Mouse (Mus musculus) MEL (cell line): ENCODE results near the gene 1700123O20Rik. TPM values are rescaled to one million over a fixed set of nuclear protein-coding genes. Genes with fewer than 3 reads are reported as not detected.

Experiments
- DNase-seq: peaks from one replicate; pipeline ENCODE4 v3.0.0; 2011; ENCODE audit warnings: low read depth, low spot score
- H3K27ac ChIP-seq: 2 replicates; pipeline ENCODE4 v1.5.1; 2012; ENCODE audit warnings: low read depth, mild to moderate bottlenecking, control low read depth, low read length, moderate library complexity; ENCODE audit not compliant: control insufficient read depth
- H3K27me3 ChIP-seq, 2 experiments: fragments of 150-350 bp in 1 of 2; sonication (generic) in 1 of 2; 2 replicates each; pipeline ENCODE4 v1.6.1; 2012; ENCODE audit warnings: low read length in 2 of 2, mild to moderate bottlenecking in 2 of 2, improper control_type of control experiment in 1 of 2, moderate library complexity in 1 of 2; ENCODE audit not compliant: insufficient read depth in 2 of 2, control insufficient read depth in 1 of 2
- H3K36me3 ChIP-seq, 2 experiments: 2 replicates each; pipeline ENCODE4 v1.6.1; 2012 to 2014; ENCODE audit warnings: low read length in 2 of 2, improper control_type of control experiment in 1 of 2, inconsistent platforms in 1 of 2, mild to moderate bottlenecking in 1 of 2; ENCODE audit not compliant: insufficient read depth in 2 of 2, control insufficient read depth in 1 of 2
- H3K4me1 ChIP-seq, 2 experiments: fragments of 150-350 bp in 1 of 2; sonication (generic) in 1 of 2; 2 replicates each; pipeline ENCODE4 v1.6.1; 2012; ENCODE audit warnings: low read length in 2 of 2, improper control_type of control experiment in 1 of 2, mild to moderate bottlenecking in 1 of 2; ENCODE audit not compliant: insufficient read depth in 2 of 2, control insufficient read depth in 1 of 2
- H3K4me3 ChIP-seq, 2 experiments: fragments of 150-350 bp in 1 of 2; sonication (generic) in 1 of 2; 2 replicates each; pipeline ENCODE4 v1.5.1; 2012; ENCODE audit warnings: low read depth in 2 of 2, low read length in 2 of 2, mild to moderate bottlenecking in 2 of 2, moderate library complexity in 2 of 2, control low read depth in 1 of 2, improper control_type of control experiment in 1 of 2; ENCODE audit not compliant: control insufficient read depth in 1 of 2, insufficient read depth in 1 of 2
- H3K79me2 ChIP-seq: 2 replicates; pipeline ENCODE4 v1.6.1; 2012; ENCODE audit warnings: mild to moderate bottlenecking, low read length, moderate library complexity; ENCODE audit not compliant: control insufficient read depth, poor library complexity, insufficient read depth
- H3K9ac ChIP-seq: 2 replicates; pipeline ENCODE4 v1.6.1; 2012; ENCODE audit warnings: low read depth, mild to moderate bottlenecking, control low read depth, low read length, moderate library complexity; ENCODE audit not compliant: control insufficient read depth, poor library complexity, severe bottlenecking
- H3K9me3 ChIP-seq: fragments of 150-350 bp; sonication (generic); replicated peaks from 2 replicates; pipeline ENCODE4 v1.6.1; 2012; ENCODE audit warnings: mild to moderate bottlenecking, low read length, improper control_type of control experiment, moderate library complexity; ENCODE audit not compliant: insufficient read depth
- E2F4 ChIP-seq: IDR thresholded peaks from 2 replicates; pipeline ENCODE4 v1.6.1; 2011; ENCODE audit warnings: low read depth, low read length, improper control_type of control experiment, borderline replicate concordance
- ELF1 ChIP-seq: IDR thresholded peaks from 2 replicates; pipeline ENCODE4 v1.6.1; 2014; ENCODE audit warnings: low read depth, mild to moderate bottlenecking, inconsistent platforms, low read length, improper control_type of control experiment, moderate library complexity
- GABPA ChIP-seq: IDR thresholded peaks from 2 replicates; pipeline ENCODE4 v1.6.1; 2012; ENCODE audit warnings: low read depth, mild to moderate bottlenecking, inconsistent platforms, low read length, improper control_type of control experiment, moderate library complexity
- GATA1 ChIP-seq: IDR thresholded peaks from 2 replicates; pipeline ENCODE4 v1.6.1; 2011; ENCODE audit warnings: low read depth, low read length, improper control_type of control experiment
- HCFC1 ChIP-seq: IDR thresholded peaks from 2 replicates; pipeline ENCODE4 v1.6.1; 2012; ENCODE audit warnings: low read depth, mild to moderate bottlenecking, inconsistent platforms, low read length, improper control_type of control experiment, moderate library complexity
- JUND ChIP-seq: IDR thresholded peaks from 2 replicates; pipeline ENCODE4 v1.6.1; 2011; ENCODE audit warnings: low read depth, mild to moderate bottlenecking, improper control_type of control experiment, low read length
- KAT2A ChIP-seq: conservative IDR thresholded peaks from 2 replicates; pipeline ENCODE4 v1.6.1; 2012; ENCODE audit warnings: low read depth, low read length, improper control_type of control experiment, inconsistent platforms
- MEF2A ChIP-seq: IDR thresholded peaks from 2 replicates; pipeline ENCODE4 v1.6.1; 2014; ENCODE audit warnings: low read depth, mild to moderate bottlenecking, inconsistent platforms, low read length, improper control_type of control experiment; ENCODE audit not compliant: poor library complexity, insufficient replicate concordance, severe bottlenecking; ENCODE audit errors: extremely low read depth
- MXI1 ChIP-seq: IDR thresholded peaks from 2 replicates; pipeline ENCODE4 v1.6.1; 2011; ENCODE audit warnings: mild to moderate bottlenecking, low read depth, low read length, improper control_type of control experiment
- MYC ChIP-seq: IDR thresholded peaks from 2 replicates; pipeline ENCODE4 v1.6.1; 2011; ENCODE audit warnings: low read depth, mild to moderate bottlenecking, low read length, improper control_type of control experiment, moderate library complexity
- NELFE ChIP-seq: IDR thresholded peaks from 2 replicates; pipeline ENCODE4 v1.6.1; 2011; ENCODE audit warnings: low read depth, low read length, improper control_type of control experiment
- POLR2A ChIP-seq, 2 experiments: IDR thresholded peaks; 2 replicates each; pipeline ENCODE4 v1.6.1; 2011 to 2012; ENCODE audit warnings: low read length in 2 of 2, mild to moderate bottlenecking in 2 of 2, control low read depth in 1 of 2, improper control_type of control experiment in 1 of 2, low read depth in 1 of 2, moderate library complexity in 1 of 2; ENCODE audit not compliant: control insufficient read depth in 1 of 2, insufficient read depth in 1 of 2, poor library complexity in 1 of 2
- SIN3A ChIP-seq: IDR thresholded peaks from 2 replicates; pipeline ENCODE4 v1.6.1; 2012; ENCODE audit warnings: low read length, improper control_type of control experiment, inconsistent platforms
- TBP ChIP-seq: IDR thresholded peaks from 2 replicates; pipeline ENCODE4 v1.8.0; 2011; ENCODE audit warnings: low read depth, low read length, improper control_type of control experiment
- UBTF ChIP-seq: IDR thresholded peaks from 2 replicates; pipeline ENCODE4 v1.6.1; 2012; ENCODE audit warnings: low read depth, mild to moderate bottlenecking, inconsistent platforms, low read length, improper control_type of control experiment, moderate library complexity, borderline replicate concordance; ENCODE audit not compliant: insufficient read depth
- USF1 ChIP-seq: IDR thresholded peaks from 2 replicates; pipeline ENCODE4 v1.6.1; 2014; ENCODE audit warnings: low read depth, mild to moderate bottlenecking, inconsistent platforms, low read length, improper control_type of control experiment, moderate library complexity
- USF2 ChIP-seq, 2 experiments: IDR thresholded peaks; 2 replicates each; pipeline ENCODE4 v1.6.1; 2011 to 2012; ENCODE audit warnings: improper control_type of control experiment in 2 of 2, low read length in 2 of 2, borderline replicate concordance in 1 of 2, inconsistent platforms in 1 of 2, low read depth in 1 of 2, mild to moderate bottlenecking in 1 of 2; ENCODE audit not compliant: insufficient read depth in 1 of 2
- ZKSCAN1 ChIP-seq: IDR thresholded peaks from 2 replicates; pipeline ENCODE4 v1.6.1; 2012; ENCODE audit warnings: low read depth, mild to moderate bottlenecking, inconsistent platforms, low read length, improper control_type of control experiment, moderate library complexity
- ZMIZ1 ChIP-seq: IDR thresholded peaks from 2 replicates; pipeline ENCODE4 v1.6.1; 2012; ENCODE audit warnings: low read depth, mild to moderate bottlenecking, inconsistent platforms, low read length, improper control_type of control experiment, moderate library complexity
- ZNF384 ChIP-seq: IDR thresholded peaks from 2 replicates; pipeline ENCODE4 v1.6.1; 2012; ENCODE audit warnings: low read depth, mild to moderate bottlenecking, inconsistent platforms, low read length, improper control_type of control experiment
- polyA plus RNA-seq, 2 experiments: library from polyadenylated mRNA; stranded (reverse) in 1 of 2; unstranded in 1 of 2; fragments of >175 nt in 1 of 2; fragments of >200 nt in 1 of 2; gene quantifications; 2 replicates each; pipeline versions ENCODE4 v1.2.1 to v1.2.4; 2012; ENCODE audit warnings: low replicate concordance in 2 of 2, low read depth in 1 of 2; ENCODE audit not compliant: insufficient read length in 2 of 2, insufficient read depth in 1 of 2, missing spikeins in 1 of 2
- total RNA-seq: library from RNA; depleted of rRNA; stranded (reverse); fragments of 300-350 nt; gene quantifications from 2 replicates; pipeline ENCODE4 v1.2.3, GENCODE M21; 2012

The 1700123O20Rik gene
- total and polyA plus RNA-seq, 3 experiments: 44.2 to 72.8 TPM; not detected in 1

GRCm38 (mm10) chr14:54730305-54730704 lies 44.3 kb downstream of the 1700123O20Rik start:
- Histone ChIP-seq H3K9ac (no peak overlapping the region), H3K27ac (no peak overlapping the region), H3K4me3 (no peak overlapping the region), H3K79me2 (no peaks in the 10 kb centered on the region), H3K36me3 (no peaks in the 10 kb centered on the region), H3K27me3 (no peaks in the 10 kb centered on the region), H3K4me1 (peaks cover 0 to 10% of the 10 kb centered on the region in 2 experiments; a peak in 1 of 4 replicates)
- TF ChIP-seq MXI1 (no peak), E2F4 (no peak)
- TF ChIP-seq, all 39 proteins: peak for 0
- no peak for DNase-seq
- H3K9me3 ChIP-seq: no peaks in the 10 kb centered on the region

- H3K79me2 ChIP-seq: no peaks in the 10 kb centered on the region
- TF ChIP-seq ZMIZ1 (no peak), SIN3A (no peak), TBP (no peak), NELFE (no peak)
- no peaks in the 10 kb centered on the region for H3K9me3 ChIP-seq
- no peaks in the 10 kb centered on the region for H3K27me3 ChIP-seq
- H3K27ac ChIP-seq: no peak overlapping the region
- peaks cover 0 to 16% of the 10 kb centered on the region in 2 experiments; a peak in 3 of 4 replicates for H3K4me1 ChIP-seq
- DNase-seq: no peak
- H3K9ac ChIP-seq: no peak overlapping the region
- H3K4me3 ChIP-seq: no peak overlapping the region
- H3K36me3 ChIP-seq: no peaks in the 10 kb centered on the region
Observed at GRCm38 (mm10) chr14:54732206-54732605, 46.2 kb downstream of the 1700123O20Rik start.

GRCm38 (mm10) chr14:54734004-54734403 lies 48.0 kb downstream of the 1700123O20Rik start:
- Histone ChIP-seq H3K9ac (no peak overlapping the region), H3K9me3 (no peaks in the 10 kb centered on the region)
- no peak for TF ChIP-seq KAT2A
- no peak for TF ChIP-seq GABPA
- TF ChIP-seq JUND: no peak
- TF ChIP-seq POLR2A (IDR thresholded peaks at IDR 0.05; ENCODE audit: control insufficient read depth in 1 of 2, insufficient read depth in 1 of 2, low read depth in 1 of 2, low read length in 2 of 2, poor library complexity in 1 of 2): no peak
- no peak for TF ChIP-seq HCFC1
- no peak for TF ChIP-seq USF1
- no peak for TF ChIP-seq ZKSCAN1
- no peak for TF ChIP-seq ELF1
- TF ChIP-seq ZNF384: no peak
- TF ChIP-seq UBTF: no peak
- no peak for TF ChIP-seq TBP
- no peak for TF ChIP-seq MEF2A
- no peak for TF ChIP-seq ZMIZ1
- no peak for TF ChIP-seq MYC
- no peak for TF ChIP-seq USF2 (IDR thresholded peaks at IDR 0.05; ENCODE audit: borderline replicate concordance in 1 of 2, insufficient read depth in 1 of 2, low read depth in 1 of 2, low read length in 2 of 2)
- TF ChIP-seq GATA1: no peak
- TF ChIP-seq, all 39 proteins: peak for 0
- Histone ChIP-seq H3K27me3 (no peaks in the 10 kb centered on the region; a peak in 1 of 4 replicates), H3K4me1 (peaks cover 0 to 16% of the 10 kb centered on the region in 2 experiments; a peak in 3 of 4 replicates), H3K36me3 (no peaks in the 10 kb centered on the region), H3K4me3 (no peak overlapping the region), H3K79me2 (no peaks in the 10 kb centered on the region), H3K27ac (no peak overlapping the region)
- no peak for DNase-seq
